Mouse (Mus musculus) right cerebral cortex, postnatal 10 days (tissue): Measurements from ENCODE around the gene Ift122.

Experiments
- DNase-seq, 2 experiments: peaks; one replicate each; pipeline ENCODE4 v3.0.0; 2021; ENCODE audit warnings: low spot score in 2 of 2

Gene Ift122

DNA sequence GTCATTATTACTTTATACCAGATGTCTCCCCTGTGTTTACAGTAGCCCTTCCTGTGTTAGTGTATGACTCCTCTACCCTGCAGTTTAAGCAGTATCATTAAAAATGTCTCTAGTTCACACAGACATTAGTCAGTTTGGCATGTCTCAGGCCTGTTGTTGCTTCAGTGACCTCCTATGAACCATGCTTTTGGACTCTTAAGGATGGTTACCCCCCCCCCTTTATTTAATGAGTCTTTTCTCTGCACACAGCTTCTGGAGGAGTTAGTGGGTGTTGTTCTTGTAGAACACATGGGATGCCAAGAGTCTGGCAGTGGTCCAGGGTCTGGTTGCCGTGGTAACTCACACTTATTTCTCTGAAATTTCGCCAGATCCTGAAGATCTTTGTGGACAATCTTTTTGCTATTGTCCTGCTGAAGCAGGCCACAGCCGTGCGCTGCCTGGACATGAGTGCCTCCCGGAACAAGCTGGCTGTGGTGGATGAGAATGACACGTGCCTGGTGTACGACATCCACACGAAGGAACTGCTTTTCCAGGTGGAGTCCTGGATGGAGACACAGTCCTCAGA lies 38.3 kb downstream of the Ift122 start:
- DNase-seq, result peak; percentile 93 to 94

DNA sequence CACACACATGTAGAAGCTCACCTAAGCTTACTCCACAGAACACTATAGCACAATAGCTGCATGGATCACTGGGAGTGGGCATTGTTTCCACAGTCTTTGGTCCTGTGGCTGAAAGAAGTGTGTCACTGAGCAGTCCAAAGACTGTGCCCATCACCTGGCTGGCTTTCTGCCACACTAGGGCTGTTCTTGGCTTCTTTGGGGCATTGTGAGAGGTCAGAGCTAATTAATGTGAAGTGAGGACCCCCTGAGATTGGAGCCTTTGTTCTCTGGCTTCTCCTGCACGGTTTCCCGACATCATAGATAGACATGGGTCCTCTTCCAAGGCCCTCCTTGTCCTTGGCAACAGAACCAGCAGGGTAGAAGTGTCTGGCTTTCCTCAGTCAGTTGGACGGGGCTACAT lies 39.1 kb downstream of the Ift122 start:
- DNase-seq, result no peak

DNA sequence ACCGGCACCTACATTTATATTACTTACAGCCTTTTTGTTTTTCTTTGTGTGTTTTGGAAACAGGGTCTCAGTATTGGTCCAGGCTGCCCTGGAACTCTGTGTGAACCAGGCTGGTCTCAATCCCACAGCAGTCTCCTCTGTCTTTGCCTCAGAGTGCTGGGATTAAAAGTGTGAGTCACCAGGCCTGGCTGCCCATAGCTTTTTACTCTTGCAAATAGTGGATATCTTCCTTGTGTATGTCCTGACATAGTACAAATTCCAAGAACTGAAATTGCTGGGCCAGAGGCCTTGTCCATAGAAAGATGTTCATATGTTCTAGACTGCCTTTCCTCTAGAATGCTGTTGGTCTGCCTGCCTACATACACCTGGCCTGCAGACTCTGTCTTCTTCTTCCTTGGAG lies 43.1 kb downstream of the Ift122 start:
- DNase-seq, result no peak

- DNase-seq, result no peak
Observed at GRCm38 (mm10) chr6:115897117-115897516, 43.8 kb downstream of the Ift122 start.

DNA sequence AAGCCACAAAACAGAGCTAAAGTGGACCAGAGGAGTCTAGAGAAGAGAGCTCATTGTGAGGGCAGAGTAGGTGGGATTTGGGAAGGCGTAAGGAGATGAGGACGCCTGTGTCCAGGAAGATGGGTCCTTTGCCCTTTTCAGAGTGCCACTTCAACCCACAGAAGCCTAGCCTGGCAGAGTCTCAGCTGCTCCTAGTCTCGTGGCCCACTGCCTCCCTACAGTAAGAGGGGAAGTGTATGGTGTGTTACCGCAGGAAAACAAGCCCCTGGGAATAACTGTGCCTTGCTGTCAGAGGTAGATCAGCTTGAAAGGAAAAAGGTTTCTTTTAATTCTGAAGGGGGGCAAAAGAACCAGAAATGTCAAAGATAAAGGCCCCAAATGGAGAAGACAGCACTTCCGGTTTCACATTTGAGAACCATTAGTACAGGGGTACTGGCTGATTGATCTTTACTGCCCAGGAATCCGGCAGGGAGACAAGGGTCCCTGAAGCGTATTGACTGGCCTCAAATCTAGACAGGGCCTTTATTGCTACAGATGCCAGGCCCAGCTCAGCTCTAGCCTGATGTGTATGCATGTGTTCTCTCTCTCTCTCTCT lies 44.8 kb downstream of the Ift122 start:
- DNase-seq, result no peak

GRCm38 (mm10) chr6:115901062-115901461 lies 47.8 kb downstream of the Ift122 start:
- peak; percentile 88 for DNase-seq

GRCm38 (mm10) chr6:115901489-115901931 lies 48.2 kb downstream of the Ift122 start:
- no peak for DNase-seq

GRCm38 (mm10) chr6:115902545-115902944 lies 49.3 kb downstream of the Ift122 start:
- no peak for DNase-seq

DNA sequence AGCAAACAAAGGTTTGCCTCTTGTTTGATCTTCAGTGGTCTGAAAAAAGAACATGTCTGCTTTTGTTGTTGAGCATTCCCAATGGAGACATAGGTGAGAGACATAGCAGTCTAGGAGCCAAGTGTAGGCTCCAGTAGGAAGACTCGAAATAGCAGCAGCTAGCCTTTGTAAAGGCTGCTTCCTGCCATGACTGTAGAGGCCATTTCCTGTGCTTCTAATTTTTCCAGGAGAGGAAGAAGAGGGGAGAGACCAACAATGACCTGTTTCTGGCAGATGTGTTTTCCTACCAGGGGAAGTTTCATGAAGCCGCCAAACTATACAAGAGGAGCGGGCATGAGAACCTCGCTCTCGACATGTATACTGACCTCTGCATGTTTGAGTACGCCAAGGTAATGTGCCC lies 52.3 kb downstream of the Ift122 start:
- DNase-seq, result no peak

- no peak for DNase-seq
Observed at GRCm38 (mm10) chr6:115906455-115906854, 53.2 kb downstream of the Ift122 start.

DNA sequence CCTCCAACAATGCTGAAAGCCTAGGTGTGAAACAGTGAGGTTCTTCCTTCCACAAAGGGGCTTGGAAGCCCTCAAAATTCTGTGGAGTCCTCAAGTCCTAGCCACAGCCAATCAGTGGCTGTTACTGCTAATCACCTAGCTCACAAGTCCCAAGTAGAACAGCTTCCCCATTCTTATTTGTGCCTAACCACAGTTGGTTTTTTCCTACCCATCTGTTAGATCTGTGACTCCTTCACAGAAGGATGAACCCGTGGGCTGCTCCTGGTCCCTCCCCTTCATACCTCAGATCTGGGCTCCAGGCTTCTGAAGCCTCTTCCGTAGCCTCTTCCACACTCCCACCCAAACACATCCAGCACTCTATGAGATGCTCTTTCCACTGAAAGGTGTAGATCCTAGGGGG lies 53.6 kb downstream of the Ift122 start:
- DNase-seq, result no peak

DNA sequence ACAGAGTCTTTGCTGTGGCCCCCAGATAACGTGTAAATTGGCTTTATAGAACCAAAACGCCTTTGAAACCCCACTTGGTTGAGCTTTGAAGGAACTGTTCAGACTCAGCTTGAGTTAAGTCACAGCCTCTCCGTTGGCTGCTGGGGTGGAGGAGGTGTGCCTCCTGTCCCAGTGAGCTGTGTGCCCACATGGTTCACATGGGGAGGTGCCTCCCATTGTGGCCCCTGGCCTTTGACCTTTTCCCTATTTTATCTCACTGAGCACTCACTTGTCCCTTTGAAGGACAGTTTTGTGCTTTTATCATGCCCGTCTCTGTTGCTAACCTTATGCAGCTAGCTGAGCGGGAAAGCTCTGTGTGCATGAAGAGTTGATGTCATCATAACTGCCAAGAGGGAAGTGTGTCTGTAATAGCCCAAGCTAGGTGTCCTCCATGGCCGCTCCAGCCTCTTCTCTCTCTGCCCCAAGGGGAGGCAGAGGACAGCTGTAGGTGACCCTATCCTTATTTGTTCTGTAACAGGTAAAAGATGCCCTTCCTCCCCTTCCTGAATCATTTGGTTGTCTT lies 55.2 kb downstream of the Ift122 start:
- no peak for DNase-seq

- no peak for DNase-seq
Observed at GRCm38 (mm10) chr6:115909052-115909451, 55.8 kb downstream of the Ift122 start.

DNA sequence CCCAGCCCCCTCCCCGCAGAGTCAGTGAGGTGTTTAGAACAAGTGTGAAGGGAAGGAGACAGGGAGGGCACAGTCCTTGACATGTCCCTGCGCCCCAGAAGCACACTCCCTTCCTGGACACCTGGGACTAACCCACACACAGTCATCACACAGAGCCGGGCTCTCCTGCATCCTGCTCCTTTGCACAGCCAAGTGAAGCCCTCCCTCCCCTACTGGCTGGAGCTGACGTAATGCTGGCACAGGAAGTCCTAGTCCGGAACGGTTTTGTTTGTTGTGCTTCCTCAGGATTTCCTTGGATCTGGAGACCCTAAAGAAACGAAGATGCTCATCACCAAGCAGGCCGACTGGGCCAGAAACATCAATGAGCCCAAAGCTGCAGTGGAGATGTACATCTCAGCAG lies 56.7 kb downstream of the Ift122 start:
- DNase-seq, result no peak

GRCm38 (mm10) chr6:115911763-115912162 lies 58.5 kb downstream of the Ift122 start:
- DNase-seq, result no peak

- peak in 1 of 2 experiments; percentile 72 for DNase-seq
Observed at GRCm38 (mm10) chr6:115913482-115913881, 60.2 kb downstream of the Ift122 start.

- peak; percentile 65 to 80 for DNase-seq
Observed at GRCm38 (mm10) chr6:115914511-115915202, 61.4 kb downstream of the Ift122 start.

DNA sequence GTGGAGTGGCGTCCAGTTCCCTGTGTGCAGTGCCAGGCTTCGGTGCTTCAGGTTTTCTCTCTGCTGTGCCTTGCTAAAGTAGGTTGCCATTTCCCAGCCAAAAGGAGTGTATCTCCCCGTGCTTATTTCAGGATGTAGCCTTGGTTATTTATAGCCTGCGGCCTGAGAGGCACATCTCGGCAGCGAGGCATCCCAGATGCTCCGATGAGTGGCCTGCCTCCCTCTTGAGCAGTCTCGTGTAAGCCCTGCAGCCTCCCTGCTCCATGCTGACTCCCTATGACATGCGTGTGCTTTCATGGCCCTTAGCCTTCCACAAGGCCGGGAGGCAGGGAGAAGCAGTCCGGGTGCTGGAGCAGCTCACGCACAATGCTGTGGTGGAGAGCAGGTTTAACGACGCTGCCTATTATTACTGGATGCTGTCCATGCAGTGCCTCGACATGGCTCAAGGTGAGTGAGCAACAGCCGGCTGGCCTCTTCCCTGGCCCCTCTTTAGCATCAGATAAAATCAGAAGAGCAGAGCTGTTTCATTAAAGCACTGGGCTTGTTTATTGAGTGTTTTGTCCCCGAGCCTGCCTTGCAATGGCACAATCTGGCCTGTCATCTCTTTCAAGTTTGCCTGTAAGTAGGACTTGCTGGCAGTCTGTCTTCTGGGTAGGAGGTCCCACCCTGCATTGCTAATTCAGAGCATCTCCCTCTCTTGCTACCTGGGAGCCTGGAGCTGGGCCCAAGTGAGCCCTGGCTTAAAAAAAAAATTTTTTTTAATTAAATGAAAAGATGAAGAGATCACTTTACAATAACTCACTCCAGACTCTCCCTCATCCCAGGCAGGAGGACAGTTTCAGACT lies 62.6 kb downstream of the Ift122 start:
- DNase-seq, result peak; percentile 62 to 79

GRCm38 (mm10) chr6:115916611-115917010 lies 63.3 kb downstream of the Ift122 start:
- no peak for DNase-seq

GRCm38 (mm10) chr6:115918615-115919014 lies 65.3 kb downstream of the Ift122 start:
- DNase-seq, result no peak

DNA sequence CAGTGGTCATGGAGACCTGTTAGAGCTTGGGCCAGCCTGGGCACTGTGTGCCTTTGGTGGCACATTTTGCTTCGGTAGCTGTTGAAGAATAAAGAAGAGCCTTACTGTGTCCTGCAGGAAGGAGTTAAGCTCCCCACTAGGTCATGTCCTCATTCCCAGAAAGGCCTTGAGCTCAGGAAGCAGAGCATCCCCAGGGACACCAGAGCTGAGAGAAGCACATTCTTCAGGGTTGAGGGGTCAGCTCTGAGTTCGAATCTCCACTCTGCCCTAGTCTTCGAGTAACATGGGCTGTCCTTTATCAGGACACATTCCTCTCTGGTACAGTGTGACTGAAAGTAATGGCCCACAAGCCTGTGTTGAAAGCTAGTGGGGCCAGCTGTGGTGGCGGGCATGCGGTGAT lies 66.6 kb downstream of the Ift122 start:
- DNase-seq, result no peak

- no peak for DNase-seq
Observed at GRCm38 (mm10) chr6:115924829-115925228, 71.6 kb downstream of the Ift122 start.
